Mouse (Mus musculus): ENCODE results near the gene Fbxo6.

The Fbxo6 gene

GRCm38 (mm10) chr4:148160436-148161390 lies 8.8 kb upstream of the Fbxo6 start, which contains the start of the genes Fbxo44 and Fbxo2:
Gene Fbxo44 (minus strand): TSS chr4:148160482.
Gene Fbxo2 (plus strand): TSS chr4:148160621.
- no peak for DNase-seq (ENCODE audit: low spot score)

- DNase-seq (ENCODE audit: low spot score): peak; percentile 84
Measured at GRCm38 (mm10) chr4:148159544-148160435, 7.8 kb upstream of the Fbxo6 start.

- DNase-seq (ENCODE audit: low spot score): no peak
Measured at GRCm38 (mm10) chr4:148158436-148159348, 6.8 kb upstream of the Fbxo6 start.

- no peak for DNase-seq (ENCODE audit: low spot score)
Measured at GRCm38 (mm10) chr4:148154982-148155381, 3.0 kb upstream of the Fbxo6 start.

GRCm38 (mm10) chr4:148154006-148154405 lies 2.1 kb upstream of the Fbxo6 start:
- DNase-seq (ENCODE audit: low spot score): no peak

GRCm38 (mm10) chr4:148152547-148152946 lies 607 bp upstream of the Fbxo6 start:
- no peak for DNase-seq (ENCODE audit: low spot score)

GRCm38 (mm10) chr4:148150953-148151266 lies 1.0 kb downstream of the Fbxo6 start:
- no peak for DNase-seq (ENCODE audit: low spot score)

GRCm38 (mm10) chr4:148150242-148150641 lies 1.7 kb downstream of the Fbxo6 start:
- no peak for DNase-seq (ENCODE audit: low spot score)

- no peak for DNase-seq (ENCODE audit: low spot score)
Measured at GRCm38 (mm10) chr4:148149540-148149939, 2.4 kb downstream of the Fbxo6 start.

GRCm38 (mm10) chr4:148147714-148148113 lies 4.2 kb downstream of the Fbxo6 start:
- DNase-seq (ENCODE audit: low spot score): no peak

- DNase-seq (ENCODE audit: low spot score): no peak
Measured at GRCm38 (mm10) chr4:148143721-148144120, 8.2 kb downstream of the Fbxo6 start.

- DNase-seq (ENCODE audit: low spot score): peak; percentile 89
Measured at GRCm38 (mm10) chr4:148140098-148141011, 11.6 kb downstream of the Fbxo6 start.

- no peak for DNase-seq (ENCODE audit: low spot score)
Measured at GRCm38 (mm10) chr4:148139767-148140097, 12.2 kb downstream of the Fbxo6 start.

GRCm38 (mm10) chr4:148137503-148137902 lies 14.4 kb downstream of the Fbxo6 start:
- DNase-seq (ENCODE audit: low spot score): no peak

- DNase-seq (ENCODE audit: low spot score): no peak
Measured at GRCm38 (mm10) chr4:148134988-148135387, 17.0 kb downstream of the Fbxo6 start.

- no peak for DNase-seq (ENCODE audit: low spot score)
Measured at GRCm38 (mm10) chr4:148131497-148132081, 20.4 kb downstream of the Fbxo6 start.

GRCm38 (mm10) chr4:148130561-148131413 lies 21.2 kb downstream of the Fbxo6 start, which contains the start of gene Draxin:
Gene Draxin (minus strand): TSS chr4:148130698.
- no peak for DNase-seq (ENCODE audit: low spot score)

GRCm38 (mm10) chr4:148130133-148130532 lies 21.8 kb downstream of the Fbxo6 start, which contains the start of gene Mad2l2:
Gene Mad2l2 (plus strand): TSS chr4:148130384.
- DNase-seq (ENCODE audit: low spot score): no peak

GRCm38 (mm10) chr4:148128672-148129071 lies 23.3 kb downstream of the Fbxo6 start:
- DNase-seq (ENCODE audit: low spot score): no peak
